ENCODE assay signal across 10 mouse cellular contexts in the genomic region with DNA sequence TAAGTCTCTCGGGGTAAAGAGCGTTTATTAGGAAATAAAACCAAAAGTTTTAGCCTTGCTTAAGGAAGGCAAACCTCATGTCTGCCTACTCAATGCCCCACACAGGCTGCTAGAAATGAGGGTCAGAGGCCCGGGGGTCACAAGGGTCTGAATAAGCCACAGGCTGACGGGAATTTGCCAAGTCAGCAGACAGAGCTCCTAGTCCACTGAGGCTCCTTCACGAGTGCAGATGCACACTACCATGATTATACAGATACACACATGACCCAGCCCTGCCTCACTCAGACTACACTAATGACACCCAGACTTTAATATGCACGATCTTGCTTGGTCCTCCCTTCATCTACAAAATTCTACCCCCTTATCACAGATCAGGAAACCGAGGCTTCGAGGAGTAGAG. TPM values are rescaled to one million over a fixed set of nuclear protein-coding genes. Genes with fewer than 3 reads are reported as not detected.
DNase-seq lines count a peak whose midpoint lies in the region; ATAC-seq and TF ChIP-seq lines count a peak whose summit lies in the region.
"Had no signal": no experiment of that assay in that cellular context is flagged by ENCODE, and none has a peak within 500 bp of the region (broad histone marks: within the 10 kb centered on the region; RNA-seq: fewer than 3 reads in every experiment).

No protein-coding gene starts in this region.

- ATAC-seq in kidney, embryonic 15.5 days (replicated peaks; ENCODE audit: low FRiP score) = no peak
- ATAC-seq in forebrain, embryonic 11.5 days (replicated peaks; ENCODE audit: low FRiP score) = no peak
- ATAC-seq in liver, embryonic 13.5 days (ENCODE audit: low read depth) = no peak; the same call in 1 of the 2 replicates

- no peak for DNase-seq in kidney, postnatal 14 days
- DNase-seq in forebrain, embryonic 11.5 days (ENCODE audit: low spot score) = peak; percentile 49
- no peak for DNase-seq in liver, embryonic 13.5 days
- DNase-seq in B cell, adult 2 months = no peak
- DNase-seq in embryo, embryonic 11 days = no peak
- DNase-seq in frontal cortex, postnatal 25 days (ENCODE audit: low spot score in 2 of 2) = no peak
- DNase-seq: adrenal gland, adult 8-10 months; cerebellum, adult 9-11 months had no signal

- H3K4me2 ChIP-seq in kidney, embryonic 15.5 days = 0 out of 2 replicates have a peak overlapping the region, but pooled peaks have one; percentile 95
- H3K4me2 ChIP-seq in forebrain, embryonic 11.5 days (ENCODE audit: low read depth, low read length, severe bottlenecking) = no peak overlapping the region
- peak overlapping the region; percentile 99 for H3K4me2 ChIP-seq in liver, embryonic 13.5 days

- 58% methylated on average over 8 of the region's 8 CpGs for WGBS in kidney, embryonic 15.5 days
- 67% methylated on average over 8 of the region's 8 CpGs for WGBS in forebrain, embryonic 11.5 days
- WGBS in liver, embryonic 13.5 days (ENCODE audit: insufficient replicate concordance) = 40% methylated on average over 8 of the region's 8 CpGs

- peaks cover 9% of the 10 kb centered on the region for H3K27me3 ChIP-seq in kidney, embryonic 15.5 days
- H3K27me3 ChIP-seq in E14TG2a.4 (ENCODE audit: insufficient read depth, low read length) = no peaks in the 10 kb centered on the region; the same call in 1 of the 2 replicates
- H3K27me3 ChIP-seq in forebrain, embryonic 11.5 days (ENCODE audit: control insufficient read depth, insufficient read depth, low read length) = no peaks in the 10 kb centered on the region
- no peaks in the 10 kb centered on the region for H3K27me3 ChIP-seq in liver, embryonic 13.5 days

- no peak for TF ChIP-seq CTCF in E14TG2a.4 (conservative IDR thresholded peaks at IDR 0.05; ENCODE audit: low read length)

- no peak overlapping the region for H3K9ac ChIP-seq in kidney, embryonic 15.5 days
- no peak overlapping the region for H3K9ac ChIP-seq in forebrain, embryonic 11.5 days (ENCODE audit: low read length)
- peak overlapping the region; percentile 98 for H3K9ac ChIP-seq in liver, embryonic 13.5 days

- 0 out of 2 replicates have a peak overlapping the region, but pooled peaks have one; percentile 58 for H3K27ac ChIP-seq in kidney, embryonic 15.5 days
- no peak overlapping the region for H3K27ac ChIP-seq in forebrain, embryonic 11.5 days (ENCODE audit: low read depth, low read length)
- peak overlapping the region; percentile 94 for H3K27ac ChIP-seq in liver, embryonic 13.5 days

- peaks cover 28% of the 10 kb centered on the region for H3K36me3 ChIP-seq in kidney, embryonic 15.5 days
- H3K36me3 ChIP-seq in E14TG2a.4 (ENCODE audit: insufficient read depth, low read length) = peaks cover 53% of the 10 kb centered on the region
- peaks cover 10% of the 10 kb centered on the region for H3K36me3 ChIP-seq in forebrain, embryonic 11.5 days (ENCODE audit: control insufficient read depth, insufficient read depth, low read length)
- peaks cover 39% of the 10 kb centered on the region for H3K36me3 ChIP-seq in liver, embryonic 13.5 days

- no peaks in the 10 kb centered on the region for H3K9me3 ChIP-seq in kidney, embryonic 15.5 days (replicated peaks)
- no peaks in the 10 kb centered on the region for H3K9me3 ChIP-seq in E14TG2a.4 (ENCODE audit: low read length)
- H3K9me3 ChIP-seq in forebrain, embryonic 11.5 days (ENCODE audit: control insufficient read depth, low read length) = no peaks in the 10 kb centered on the region
- no peaks in the 10 kb centered on the region for H3K9me3 ChIP-seq in liver, embryonic 13.5 days (replicated peaks)

- peaks cover 63% of the 10 kb centered on the region for H3K4me1 ChIP-seq in kidney, embryonic 15.5 days
- peaks cover 85% of the 10 kb centered on the region for H3K4me1 ChIP-seq in E14TG2a.4 (replicated peaks; ENCODE audit: low read depth, low read length)
- peaks cover 14% of the 10 kb centered on the region; the same call in 1 of the 2 replicates for H3K4me1 ChIP-seq in forebrain, embryonic 11.5 days (replicated peaks; ENCODE audit: control insufficient read depth, insufficient read depth, low read length)
- peaks cover 69% of the 10 kb centered on the region for H3K4me1 ChIP-seq in liver, embryonic 13.5 days (replicated peaks)

- 0 out of 2 replicates have a peak overlapping the region, but pooled peaks have one; percentile 2 for H3K4me3 ChIP-seq in kidney, embryonic 15.5 days (replicated peaks)
- peak overlapping the region; percentile 53; the same call in 1 of the 2 replicates for H3K4me3 ChIP-seq in E14TG2a.4 (replicated peaks; ENCODE audit: low read length)
- no peak overlapping the region for H3K4me3 ChIP-seq in forebrain, embryonic 11.5 days (ENCODE audit: low read depth, low read length)
- peak overlapping the region; percentile 92 for H3K4me3 ChIP-seq in liver, embryonic 13.5 days (replicated peaks)

RNA-seq across cellular contexts. Expression of a gene that starts 4.0 kb away (rescaled TPM):
- 12.5 and 12.7 TPM in 2 replicates for polyA plus RNA-seq in kidney, embryonic 15.5 days (2015; fragmentation: Nextera tagmentation; extraction: Ambion mirVana)
- 22.5 and 27.7 TPM in 2 replicates for polyA plus RNA-seq in forebrain, embryonic 11.5 days (2014; fragmentation: Nextera tagmentation; extraction: Ambion mirVana)
- polyA plus RNA-seq in liver, embryonic 13.5 days (2015; fragmentation: Nextera tagmentation; extraction: Ambion mirVana) = 5.4 and 5.8 TPM in 2 replicates

RNA-seq across cellular contexts. Expression of a gene that starts 58.7 kb away (rescaled TPM):
- 43.5 and 44.0 TPM in 2 replicates for polyA plus RNA-seq in kidney, embryonic 15.5 days (2015; fragmentation: Nextera tagmentation; extraction: Ambion mirVana)
- polyA plus RNA-seq in forebrain, embryonic 11.5 days (2014; fragmentation: Nextera tagmentation; extraction: Ambion mirVana) = 76.7 and 78.7 TPM in 2 replicates
- polyA plus RNA-seq in liver, embryonic 13.5 days (2015; fragmentation: Nextera tagmentation; extraction: Ambion mirVana) = 19.1 and 25.9 TPM in 2 replicates
